Mouse (Mus musculus) neural tube, embryonic 15.5 days (tissue): ENCODE results near the gene Thsd4. TPM values are rescaled to one million over a fixed set of nuclear protein-coding genes. Genes with fewer than 3 reads are reported as not detected.
A peak's percentile ranks its signal among the peaks of the same experiment; 100 is the strongest.

Source experiments
- ATAC-seq: fragments of 200-750 bp; cut with Nextera tagmentation; 2 replicates; pipeline ENCODE4 v1.8.0; 2017; ENCODE audit warnings: mild to moderate bottlenecking, moderate TSS enrichment, moderate library complexity; ENCODE audit not compliant: low FRiP score
- H3K27ac ChIP-seq: fragments of 300-500 bp; sonication (generic); replicated peaks from 2 replicates; pipeline ENCODE4 v1.5.1; 2015; ENCODE audit warnings: mild to moderate bottlenecking, inconsistent platforms
- H3K27me3 ChIP-seq: fragments of 300-500 bp; sonication (generic); replicated peaks from 2 replicates; pipeline ENCODE4 v1.6.1; 2015; ENCODE audit warnings: inconsistent platforms
- H3K36me3 ChIP-seq: fragments of 300-500 bp; sonication (generic); 2 replicates; pipeline ENCODE4 v1.6.1; 2015; ENCODE audit warnings: inconsistent platforms
- H3K4me1 ChIP-seq: fragments of 300-500 bp; sonication (generic); 2 replicates; pipeline ENCODE4 v1.6.1; 2015; ENCODE audit warnings: inconsistent platforms
- H3K4me2 ChIP-seq: fragments of 300-500 bp; sonication (generic); 2 replicates; pipeline ENCODE4 v1.6.1; 2015; ENCODE audit warnings: inconsistent platforms, mild to moderate bottlenecking, moderate library complexity
- H3K4me3 ChIP-seq: fragments of 300-500 bp; sonication (generic); replicated peaks from 2 replicates; pipeline ENCODE4 v1.5.1; 2015; ENCODE audit warnings: mild to moderate bottlenecking, inconsistent platforms
- H3K9ac ChIP-seq: fragments of 300-500 bp; sonication (generic); replicated peaks from 2 replicates; pipeline ENCODE4 v1.6.1; 2015; ENCODE audit warnings: mild to moderate bottlenecking, inconsistent platforms
- H3K9me3 ChIP-seq: fragments of 300-500 bp; sonication (generic); replicated peaks from 2 replicates; pipeline ENCODE4 v1.6.1; 2016; ENCODE audit warnings: inconsistent platforms
- WGBS: fragments of 180-500 bp; shearing (Covaris S2); methylation state at CpG from one replicate; pipeline ENCODE4 v1.1.7; 2015; ENCODE audit warnings: mixed read lengths; 5-methylcytosine and 5-hydroxymethylcytosine counted together
- polyA plus RNA-seq: library from polyadenylated mRNA; unstranded; fragments of >200 nt; fragmentation: Nextera tagmentation; extraction: Ambion mirVana; gene quantifications from 2 replicates; pipeline ENCODE4 v1.2.1, GENCODE M21; 2015

The Thsd4 gene
- polyA plus RNA-seq, 1 experiment from 2014 or later, result 6.8 TPM

GRCm38 (mm10) chr9:60119846-60120245, 402.0 kb downstream of the Thsd4 start:
- ATAC-seq, result no peak
- H3K4me1 ChIP-seq, result peaks cover 23% of the 10 kb centered on the region
- H3K9ac ChIP-seq, result no peak overlapping the region
- no peaks in the 10 kb centered on the region for H3K36me3 ChIP-seq
- H3K4me3 ChIP-seq, result no peak overlapping the region
- H3K4me2 ChIP-seq, result no peak overlapping the region
- 61% methylated on average over 7 of the region's 7 CpGs for WGBS
- no peaks in the 10 kb centered on the region for H3K9me3 ChIP-seq
- no peaks in the 10 kb centered on the region for H3K27me3 ChIP-seq
- peak overlapping the region; percentile 33; the same call in 1 of the 2 replicates for H3K27ac ChIP-seq

GRCm38 (mm10) chr9:60117831-60118230, 404.0 kb downstream of the Thsd4 start:
- H3K9me3 ChIP-seq, result no peaks in the 10 kb centered on the region
- ATAC-seq, result no peak
- no peak overlapping the region for H3K9ac ChIP-seq
- no peaks in the 10 kb centered on the region for H3K36me3 ChIP-seq
- H3K4me3 ChIP-seq, result no peak overlapping the region
- no peaks in the 10 kb centered on the region for H3K27me3 ChIP-seq
- 71% methylated on average over 7 of the region's 7 CpGs for whole genome bisulfite sequencing
- no peak overlapping the region for H3K4me2 ChIP-seq
- peaks cover 21% of the 10 kb centered on the region for H3K4me1 ChIP-seq
- no peak overlapping the region for H3K27ac ChIP-seq

GRCm38 (mm10) chr9:60115711-60116247, 406.1 kb downstream of the Thsd4 start:
- Histone ChIP-seq H3K4me1 (peaks cover 10% of the 10 kb centered on the region), H3K4me3 (no peak overlapping the region), H3K9me3 (no peaks in the 10 kb centered on the region), H3K27ac (no peak overlapping the region), H3K9ac (no peak overlapping the region), H3K4me2 (no peak overlapping the region), H3K36me3 (no peaks in the 10 kb centered on the region), H3K27me3 (no peaks in the 10 kb centered on the region)
- WGBS, result 50% methylated on average over 6 of the region's 6 CpGs
- no peak for ATAC-seq

- H3K27ac ChIP-seq, result no peak overlapping the region
- ATAC-seq, result no peak
- H3K4me2 ChIP-seq, result no peak overlapping the region
- 88% methylated on average over 9 of the region's 9 CpGs for WGBS
- H3K36me3 ChIP-seq, result no peaks in the 10 kb centered on the region
- no peaks in the 10 kb centered on the region for H3K27me3 ChIP-seq
- peaks cover 10% of the 10 kb centered on the region for H3K4me1 ChIP-seq
- no peak overlapping the region for H3K9ac ChIP-seq
- no peak overlapping the region for H3K4me3 ChIP-seq
- no peaks in the 10 kb centered on the region for H3K9me3 ChIP-seq
Measured at GRCm38 (mm10) chr9:60115306-60115705, 406.5 kb downstream of the Thsd4 start.

GRCm38 (mm10) chr9:60110200-60110599, 411.6 kb downstream of the Thsd4 start:
- ATAC-seq, result no peak
- Histone ChIP-seq H3K4me2 (no peak overlapping the region), H3K9ac (no peak overlapping the region), H3K4me3 (no peak overlapping the region), H3K9me3 (no peaks in the 10 kb centered on the region), H3K27ac (no peak overlapping the region), H3K4me1 (no peaks in the 10 kb centered on the region), H3K27me3 (no peaks in the 10 kb centered on the region), H3K36me3 (no peaks in the 10 kb centered on the region)
- 86% methylated on average over 5 of the region's 5 CpGs for WGBS

DNA sequence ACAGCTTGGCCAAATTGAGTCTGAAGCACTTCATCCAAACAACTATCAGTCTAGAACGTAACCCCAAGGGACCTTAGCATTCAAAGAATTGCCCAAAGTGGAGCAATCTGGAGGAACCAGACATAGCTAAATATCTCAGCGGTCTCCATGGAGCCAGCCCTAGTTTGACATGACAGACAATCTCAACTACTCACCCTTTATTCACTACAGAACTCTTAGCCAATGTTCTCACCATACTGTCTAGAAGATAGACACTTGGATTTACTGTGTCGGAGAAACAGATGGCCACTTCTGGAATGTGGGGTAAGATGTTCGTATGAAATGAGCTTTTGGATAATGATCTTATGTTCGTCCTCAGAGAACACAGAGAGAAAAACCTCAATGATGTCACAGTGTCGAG, 415.2 kb downstream of the Thsd4 start:
- H3K36me3 ChIP-seq, result no peaks in the 10 kb centered on the region
- H3K4me3 ChIP-seq, result no peak overlapping the region
- ATAC-seq, result no peak
- no peaks in the 10 kb centered on the region for H3K9me3 ChIP-seq
- H3K9ac ChIP-seq, result no peak overlapping the region
- H3K27me3 ChIP-seq, result no peaks in the 10 kb centered on the region
- H3K27ac ChIP-seq, result no peak overlapping the region
- no peak overlapping the region for H3K4me2 ChIP-seq
- 89% methylated on average over 6 of the region's 6 CpGs for WGBS
- H3K4me1 ChIP-seq, result no peaks in the 10 kb centered on the region

DNA sequence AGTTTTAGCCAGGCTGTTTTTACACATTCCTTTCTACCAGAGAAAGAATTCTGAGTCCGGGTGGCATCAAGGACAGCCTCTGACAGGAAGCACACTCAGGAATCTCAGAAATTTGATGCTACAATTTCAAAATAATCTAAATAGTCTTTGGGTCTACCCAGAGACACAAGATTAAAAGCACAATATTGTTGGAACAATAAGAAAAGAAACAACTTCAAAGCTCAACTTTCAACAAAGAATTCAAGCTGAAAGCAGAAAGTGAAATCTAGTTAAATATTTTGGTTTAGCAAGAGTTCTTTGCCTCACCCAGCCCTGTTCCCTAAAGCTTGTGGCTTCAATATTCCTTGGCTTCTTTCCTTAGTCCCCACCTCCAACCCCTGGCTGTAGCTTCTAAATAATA, 415.7 kb downstream of the Thsd4 start:
- no peaks in the 10 kb centered on the region for H3K4me1 ChIP-seq
- WGBS, result 88% methylated on average over 1 of the region's 1 CpGs
- ATAC-seq, result no peak
- H3K9ac ChIP-seq, result no peak overlapping the region
- H3K4me2 ChIP-seq, result no peak overlapping the region
- no peaks in the 10 kb centered on the region for H3K9me3 ChIP-seq
- no peaks in the 10 kb centered on the region for H3K36me3 ChIP-seq
- no peaks in the 10 kb centered on the region for H3K27me3 ChIP-seq
- no peak overlapping the region for H3K4me3 ChIP-seq
- no peak overlapping the region for H3K27ac ChIP-seq

DNA sequence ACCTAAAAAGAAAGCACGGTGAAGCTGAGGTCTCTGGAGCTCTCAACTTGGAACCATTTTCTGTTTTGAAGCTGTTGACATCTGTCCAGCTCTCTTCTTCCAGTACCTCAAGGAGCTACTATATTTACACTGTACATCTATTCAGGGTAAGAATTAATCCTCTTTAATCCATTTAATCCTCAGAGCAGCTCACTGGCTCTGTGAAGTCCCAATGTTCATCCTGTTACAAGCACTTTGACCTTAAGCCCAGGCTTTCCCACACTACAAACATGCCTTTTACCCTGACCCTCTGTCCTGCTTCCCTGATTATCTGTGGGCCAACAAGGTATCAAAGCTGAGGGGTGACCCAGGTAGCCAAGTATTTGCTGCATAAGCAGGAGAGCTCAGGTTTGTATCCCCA, 427.6 kb downstream of the Thsd4 start:
- H3K27me3 ChIP-seq, result no peaks in the 10 kb centered on the region
- no peak overlapping the region for H3K4me2 ChIP-seq
- no peak overlapping the region for H3K9ac ChIP-seq
- no peak overlapping the region for H3K4me3 ChIP-seq
- H3K4me1 ChIP-seq, result peaks cover 4% of the 10 kb centered on the region; the same call in 1 of the 2 replicates
- 64% methylated on average over 1 of the region's 1 CpGs for WGBS
- no peak overlapping the region for H3K27ac ChIP-seq
- no peaks in the 10 kb centered on the region for H3K9me3 ChIP-seq
- H3K36me3 ChIP-seq, result no peaks in the 10 kb centered on the region; the same call in 1 of the 2 replicates
- no peak for ATAC-seq

- no peak for ATAC-seq
- Histone ChIP-seq H3K27ac (no peak overlapping the region), H3K9me3 (no peaks in the 10 kb centered on the region), H3K27me3 (no peaks in the 10 kb centered on the region), H3K4me3 (no peak overlapping the region), H3K36me3 (no peaks in the 10 kb centered on the region), H3K9ac (no peak overlapping the region), H3K4me1 (peaks cover 4% of the 10 kb centered on the region; the same call in 1 of the 2 replicates), H3K4me2 (no peak overlapping the region)
- WGBS, result 53% methylated on average over 5 of the region's 5 CpGs
Measured at GRCm38 (mm10) chr9:60092428-60092827, 429.4 kb downstream of the Thsd4 start.

- Histone ChIP-seq H3K9me3 (no peaks in the 10 kb centered on the region), H3K36me3 (no peaks in the 10 kb centered on the region)
- 90% methylated on average over 4 of the region's 4 CpGs for WGBS
Measured at GRCm38 (mm10) chr9:60089441-60089840, 432.4 kb downstream of the Thsd4 start.

GRCm38 (mm10) chr9:60088101-60088500, 433.7 kb downstream of the Thsd4 start:
- WGBS, result 60% methylated on average over 5 of the region's 5 CpGs
- H3K4me3 ChIP-seq, result no peak overlapping the region
- no peak overlapping the region for H3K27ac ChIP-seq
- H3K9me3 ChIP-seq, result no peaks in the 10 kb centered on the region
- H3K9ac ChIP-seq, result no peak overlapping the region
- no peak for ATAC-seq
- H3K27me3 ChIP-seq, result no peaks in the 10 kb centered on the region
- H3K4me2 ChIP-seq, result no peak overlapping the region
- peaks cover 4% of the 10 kb centered on the region; the same call in 1 of the 2 replicates for H3K4me1 ChIP-seq
- no peaks in the 10 kb centered on the region for H3K36me3 ChIP-seq

More at GRCm38 (mm10) chr9:60089441-60089840, 432.4 kb downstream of the Thsd4 start:
- Histone ChIP-seq H3K27me3 (no peaks in the 10 kb centered on the region), H3K4me3 (no peak overlapping the region), H3K4me2 (no peak overlapping the region), H3K4me1 (peaks cover 4% of the 10 kb centered on the region; the same call in 1 of the 2 replicates), H3K9ac (no peak overlapping the region), H3K27ac (no peak overlapping the region)
- ATAC-seq, result no peak

DNA sequence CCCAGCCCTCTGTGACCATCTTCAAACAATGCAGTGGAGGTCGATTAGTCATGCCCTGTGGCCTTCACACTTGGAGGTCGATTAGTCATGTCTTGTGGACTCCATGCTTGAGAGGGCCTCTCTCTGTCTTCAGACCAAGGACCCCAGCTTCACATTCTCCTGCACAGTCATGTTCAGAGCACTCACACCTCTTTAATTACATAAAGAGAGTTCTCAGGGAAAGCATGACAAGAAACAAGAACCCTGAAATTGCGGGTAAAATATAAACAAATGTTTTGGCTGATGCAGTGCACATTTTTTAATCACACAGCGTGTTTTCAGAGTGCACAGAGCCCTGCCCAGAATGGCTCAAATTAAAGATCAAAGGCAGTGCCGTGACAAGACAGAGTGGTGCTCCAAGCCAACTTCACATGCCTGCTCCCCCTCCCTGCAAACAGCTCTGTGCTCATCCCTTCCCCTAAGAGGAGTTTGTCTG, 439.7 kb downstream of the Thsd4 start:
- ATAC-seq, result no peak
- Histone ChIP-seq H3K4me1 (0 out of 2 replicates have a peak, but pooled peaks cover 9% of the 10 kb centered on the region), H3K27ac (no peak overlapping the region), H3K4me3 (no peak overlapping the region), H3K4me2 (no peak overlapping the region), H3K9ac (no peak overlapping the region), H3K9me3 (no peaks in the 10 kb centered on the region), H3K27me3 (no peaks in the 10 kb centered on the region), H3K36me3 (no peaks in the 10 kb centered on the region)
- WGBS, result 12% methylated on average over 5 of the region's 5 CpGs
